In the genomic region with DNA sequence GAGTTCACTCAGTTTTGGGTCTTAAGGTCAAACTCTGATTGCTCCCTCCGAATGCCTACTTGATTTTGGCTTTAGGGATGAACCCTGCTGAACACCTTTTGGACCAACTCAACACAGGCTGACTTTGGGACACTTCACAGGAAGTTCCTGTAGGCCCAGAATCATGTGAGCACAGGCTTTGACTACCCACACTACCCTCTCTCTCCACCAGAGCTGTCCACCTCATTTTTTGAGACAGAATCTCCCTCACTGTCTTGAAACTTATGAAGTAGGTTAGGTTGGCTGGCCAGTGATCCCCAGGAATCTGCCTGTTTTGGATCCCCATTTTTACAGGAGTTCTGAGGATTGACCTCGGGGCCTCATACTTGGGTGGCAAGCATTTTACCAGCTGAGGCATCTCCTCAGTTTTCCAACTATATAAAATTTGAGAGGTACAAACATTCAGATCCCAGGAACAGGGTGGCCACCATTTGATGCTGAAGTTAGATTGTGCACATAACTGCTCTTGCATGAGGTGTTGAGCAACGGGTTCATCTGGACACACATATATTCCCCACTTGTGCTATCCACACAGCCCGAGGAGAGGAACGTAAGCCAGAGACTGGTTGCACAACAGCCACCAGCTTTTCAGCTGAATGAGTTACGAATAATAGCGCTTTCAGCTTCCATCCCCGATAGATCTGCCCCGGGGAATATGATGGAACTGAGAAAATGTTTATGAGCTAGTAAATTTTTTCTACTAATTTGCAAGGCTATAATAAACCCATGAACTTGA, we compare ENCODE assay signal across 15 mouse cellular contexts. TPM values are rescaled to one million over a fixed set of nuclear protein-coding genes. Genes with fewer than 3 reads are reported as not detected.
DNase-seq lines count a peak whose midpoint lies in the region; ATAC-seq lines count a peak whose summit lies in the region.
"Had no signal": no experiment of that assay in that cellular context is flagged by ENCODE, and none has a peak within 500 bp of the region (broad histone marks: within the 10 kb centered on the region; RNA-seq: fewer than 3 reads in every experiment).

No protein-coding gene starts in this region.

- no peak overlapping the region for H3K4me3 ChIP-seq in heart, embryonic 11.5 days (ENCODE audit: low read depth, low read length)
- no peak overlapping the region for H3K4me3 ChIP-seq in midbrain, embryonic 14.5 days (replicated peaks; ENCODE audit: low read depth, low read length)
- H3K4me3 ChIP-seq: forebrain, embryonic 12.5 days; myocyte had no signal

- no peak overlapping the region for H3K27ac ChIP-seq in heart, embryonic 11.5 days (ENCODE audit: low read depth, low read length)
- no peak overlapping the region for H3K27ac ChIP-seq in midbrain, embryonic 14.5 days (replicated peaks; ENCODE audit: low read depth, low read length)
- H3K27ac ChIP-seq: forebrain, embryonic 12.5 days had no signal

- WGBS in heart, embryonic 11.5 days (ENCODE audit: insufficient replicate concordance): 75% methylated on average over 9 of the region's 9 CpGs
- WGBS in midbrain, embryonic 14.5 days: 70% methylated on average over 9 of the region's 9 CpGs

- DNase-seq in heart, adult 9 months (ENCODE audit: low spot score in 2 of 2): peak; percentile 17 to 37
- peak; percentile 25 for DNase-seq in ES-CJ7 (ENCODE audit: low read depth, low spot score)
- DNase-seq in fat pad, adult 2 months (ENCODE audit: extremely low read depth, low read depth, low spot score): peak; percentile 79
- DNase-seq in kidney, adult 8-10 months: no peak
- DNase-seq in midbrain, embryonic 14.5 days: no peak
- DNase-seq in spleen, adult 18-20 months: no peak
- DNase-seq: adrenal gland, postnatal 25 days had no signal

- H3K9ac ChIP-seq in heart, embryonic 11.5 days (ENCODE audit: low read depth, low read length): no peak overlapping the region
- H3K9ac ChIP-seq in midbrain, embryonic 14.5 days (replicated peaks; ENCODE audit: low read length): no peak overlapping the region
- H3K9ac ChIP-seq: forebrain, embryonic 12.5 days had no signal

- H3K27me3 ChIP-seq in heart, embryonic 11.5 days (ENCODE audit: control insufficient read depth, insufficient read depth, low read length): no peaks in the 10 kb centered on the region
- no peaks in the 10 kb centered on the region for H3K27me3 ChIP-seq in midbrain, embryonic 14.5 days (ENCODE audit: control insufficient read depth, insufficient read depth, low read length)

- H3K36me3 ChIP-seq in heart, embryonic 11.5 days (ENCODE audit: control insufficient read depth, insufficient read depth, low read length): no peaks in the 10 kb centered on the region
- no peaks in the 10 kb centered on the region for H3K36me3 ChIP-seq in midbrain, embryonic 14.5 days (ENCODE audit: control insufficient read depth, insufficient read depth, low read length)
- H3K36me3 ChIP-seq: forebrain, embryonic 12.5 days had no signal

- H3K9me3 ChIP-seq in heart, embryonic 11.5 days (replicated peaks; ENCODE audit: control insufficient read depth, low read length): no peaks in the 10 kb centered on the region
- H3K9me3 ChIP-seq in midbrain, embryonic 14.5 days (ENCODE audit: control insufficient read depth, low read length): no peaks in the 10 kb centered on the region
- H3K9me3 ChIP-seq: forebrain, embryonic 12.5 days had no signal

- H3K4me2 ChIP-seq in heart, embryonic 11.5 days: no peak overlapping the region
- no peak overlapping the region for H3K4me2 ChIP-seq in midbrain, embryonic 14.5 days (ENCODE audit: low read length)
- H3K4me2 ChIP-seq: forebrain, embryonic 12.5 days had no signal

- no peak for ATAC-seq in heart, embryonic 11.5 days (replicated peaks; ENCODE audit: insufficient number of reproducible peaks, low FRiP score, low TSS enrichment)
- peak; percentile 36 for ATAC-seq in megakaryocyte, adult 5-6 weeks (ENCODE audit: poor library complexity, severe bottlenecking)
- no peak for ATAC-seq in midbrain, embryonic 14.5 days (ENCODE audit: low FRiP score, low TSS enrichment)

- H3K4me1 ChIP-seq in heart, embryonic 11.5 days (ENCODE audit: control insufficient read depth, insufficient read depth, low read length): no peaks in the 10 kb centered on the region
- H3K4me1 ChIP-seq in midbrain, embryonic 14.5 days (ENCODE audit: control insufficient read depth, insufficient read depth, low read length): peaks cover 15% of the 10 kb centered on the region

RNA-seq across cellular contexts. Expression of a gene that starts 45.9 kb away (rescaled TPM):
- not detected in 2 replicates for polyA plus RNA-seq in heart, embryonic 11.5 days (2014; fragmentation: Nextera tagmentation; extraction: Ambion mirVana)
- not detected in 2 replicates for total RNA-seq in megakaryocyte, adult 5-6 weeks (2015)
- total RNA-seq in megakaryocyte, adult 5-6 weeks (2017): not detected in 2 replicates
- not detected in 2 replicates for polyA plus RNA-seq in midbrain, embryonic 14.5 days (2014; fragmentation: Nextera tagmentation; extraction: Ambion mirVana)
- total RNA-seq: adrenal gland, postnatal 25 days; ES-E14; left cerebral cortex, postnatal 36 days had no signal
- polyA plus RNA-seq: forebrain, embryonic 12.5 days; heart, postnatal 0 days; kidney, adult 2 months; myocyte had no signal

Comparison
In these comparisons a context has a peak if more than half of its experiments do, and no peak if none do; other contexts are left out.
1. DNase-seq: peak in heart, adult 9 months (2 of 2), ES-CJ7 (single experiment) and fat pad, adult 2 months (single experiment); none in kidney, adult 8-10 months (0 of 2), midbrain, embryonic 14.5 days (single experiment) and spleen, adult 18-20 months (0 of 2).